Mouse (Mus musculus) c-Kit-positive CD71-positive TER-119-negative erythroid progenitor cells, embryonic 14.5 days (primary cell): ENCODE measurements at regions not wholly inside any gene's neighbourhood (a gene's known extent, or its start where the extent isn't known, plus 50 kb on each side); places are given as distances from the start of the nearest gene placed in this dataset.

Experiments used
- DNase-seq: peaks from one replicate; pipeline ENCODE4 v3.0.0-alpha.2; 2013; ENCODE audit warnings: low read depth

DNA sequence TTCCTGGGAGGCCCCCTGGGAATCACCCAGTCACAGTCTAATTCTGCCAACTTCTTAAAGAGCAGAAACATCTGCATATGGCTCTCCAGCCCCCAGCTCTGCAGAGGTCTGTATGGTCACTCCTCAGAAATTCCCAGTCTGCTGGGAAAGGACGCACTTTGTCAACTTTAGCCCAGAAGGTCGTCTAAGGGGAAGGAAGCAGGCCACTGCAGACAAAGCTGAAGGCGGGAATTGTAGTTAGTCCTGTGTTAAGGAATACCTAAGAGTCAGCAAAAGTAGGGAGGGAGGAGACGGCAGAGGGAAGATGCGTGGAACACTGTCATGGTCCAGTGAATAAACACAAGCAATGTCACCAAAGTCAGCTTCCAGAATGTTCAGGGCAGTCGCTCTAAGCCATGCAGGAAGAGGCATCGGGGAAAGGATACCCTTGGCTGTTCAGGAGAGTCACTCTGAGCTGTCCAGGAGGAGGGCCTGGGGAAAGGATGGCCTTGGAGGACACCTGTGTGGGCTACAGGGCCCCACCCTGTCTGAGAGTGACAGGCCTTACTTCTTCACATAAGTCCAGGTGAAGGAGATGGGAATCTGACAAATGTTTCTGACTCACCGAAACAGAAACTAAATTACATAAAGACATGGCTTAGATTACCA is 230.1 kb upstream of the Adgrl2 start:
- DNase-seq: no peak

DNA sequence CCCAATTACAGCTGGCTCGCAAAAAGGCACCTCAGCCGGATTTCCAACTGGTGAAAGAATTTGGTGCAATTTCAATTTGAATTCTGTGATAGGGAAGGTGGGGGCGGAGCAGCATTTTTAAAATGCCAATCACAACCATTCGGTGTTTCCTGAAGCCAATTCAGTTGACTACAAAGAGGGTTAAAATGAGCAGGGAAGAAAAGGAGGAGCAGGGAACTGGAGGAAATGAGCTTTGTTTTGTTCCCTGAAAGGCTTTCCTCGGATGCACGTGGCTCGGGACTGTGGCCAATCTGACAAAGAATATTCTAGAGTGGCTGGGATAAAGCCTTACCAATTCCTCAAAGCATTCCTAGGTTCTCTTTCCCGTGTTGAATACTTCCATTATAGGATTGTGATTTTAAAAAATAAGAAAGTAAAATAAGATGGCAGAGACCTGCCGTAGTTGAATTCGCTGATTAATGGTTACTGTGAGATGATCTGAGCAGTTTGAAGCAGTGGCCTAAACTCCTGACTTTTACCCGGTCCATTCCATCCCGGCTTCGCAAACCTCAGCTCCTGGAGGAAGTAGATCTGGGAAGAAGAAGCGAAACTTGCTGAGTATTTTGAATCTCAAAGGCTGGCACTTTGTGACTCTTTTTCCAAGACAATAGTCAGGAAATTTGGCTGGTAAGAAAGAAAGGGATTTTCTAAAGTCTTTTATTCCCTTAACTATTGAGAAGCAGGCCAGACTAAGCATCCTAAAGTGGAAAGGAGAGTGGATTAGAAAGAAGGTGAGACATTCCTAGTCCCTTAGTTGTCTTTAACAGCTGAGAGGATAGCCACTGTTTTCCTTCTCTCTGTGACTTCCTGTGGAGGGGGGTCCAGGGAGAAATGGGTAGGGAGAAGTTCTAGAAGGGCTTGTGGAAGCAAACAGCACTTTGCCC is 229.3 kb upstream of the Adgrl2 start:
- no peak for DNase-seq

DNA sequence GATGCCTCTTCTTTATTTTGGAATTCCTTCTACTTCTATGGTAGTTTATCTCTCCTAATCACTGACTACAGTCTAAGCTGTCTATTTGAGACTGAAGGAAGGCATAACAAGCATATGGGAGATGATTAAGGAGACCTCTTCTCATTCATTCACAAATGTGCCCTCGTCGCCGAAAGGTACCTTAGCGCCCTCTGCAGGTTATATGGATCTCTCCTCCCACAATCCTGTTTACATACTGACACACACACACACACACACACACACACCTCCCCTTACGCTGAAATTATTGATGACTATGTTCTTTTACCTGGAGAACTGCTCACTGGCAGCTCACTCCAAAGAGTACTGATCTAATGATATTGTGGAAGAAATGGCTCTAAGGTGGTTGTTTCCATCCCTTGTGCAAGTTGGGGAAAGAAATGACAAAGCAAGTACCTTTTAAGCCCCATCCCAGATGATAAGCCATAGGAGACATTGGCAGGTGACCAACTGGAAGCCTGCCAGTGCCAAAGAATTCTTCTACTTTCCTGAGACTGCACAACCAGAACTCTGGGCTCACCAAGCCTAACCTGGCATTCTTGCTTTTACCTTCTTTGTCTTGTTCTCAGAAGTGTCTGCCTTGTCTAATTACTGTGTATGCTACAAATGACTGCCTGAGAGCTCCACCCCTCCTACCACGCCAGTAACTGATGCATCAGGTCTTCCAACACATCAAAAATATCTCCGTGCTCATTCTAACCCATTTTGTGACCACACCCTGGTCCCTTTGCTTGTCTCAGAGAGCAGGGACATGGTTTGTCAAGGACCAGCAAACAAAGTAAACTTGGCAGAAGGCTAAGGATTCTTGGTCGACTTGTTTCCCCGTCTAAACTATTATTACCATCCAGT is 227.8 kb upstream of the Adgrl2 start:
- DNase-seq: no peak

DNA sequence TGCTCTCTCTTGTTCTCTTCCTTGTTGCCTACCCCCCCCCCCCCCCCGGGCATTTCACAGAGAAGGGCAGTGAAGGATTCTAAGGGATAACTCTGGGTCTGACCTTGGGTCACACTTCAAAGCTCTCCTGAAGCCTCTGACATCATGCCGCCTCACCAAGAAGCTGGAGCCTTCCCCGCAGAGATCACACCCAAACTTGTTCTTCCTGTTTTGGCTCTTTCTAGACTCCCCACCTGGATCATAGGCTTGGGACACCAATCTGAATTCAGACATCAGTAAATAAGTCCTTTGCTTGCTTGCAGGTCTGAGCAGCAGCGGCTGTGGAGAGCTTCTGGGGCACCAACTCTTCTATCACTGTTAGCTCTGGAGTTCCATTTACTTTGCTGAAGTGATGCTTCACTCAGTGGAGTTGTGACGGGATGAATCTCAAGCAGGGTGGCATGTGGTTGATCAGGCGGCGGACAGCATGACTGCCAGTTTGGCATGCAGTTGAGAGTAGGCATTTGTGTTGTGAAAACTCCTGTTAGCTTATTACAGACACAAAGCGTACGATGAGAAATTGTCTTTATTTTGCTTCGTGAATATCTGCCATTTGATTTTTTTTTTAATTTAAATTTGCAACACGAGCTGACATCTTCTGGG is 226.5 kb upstream of the Adgrl2 start:
- no peak for DNase-seq

DNA sequence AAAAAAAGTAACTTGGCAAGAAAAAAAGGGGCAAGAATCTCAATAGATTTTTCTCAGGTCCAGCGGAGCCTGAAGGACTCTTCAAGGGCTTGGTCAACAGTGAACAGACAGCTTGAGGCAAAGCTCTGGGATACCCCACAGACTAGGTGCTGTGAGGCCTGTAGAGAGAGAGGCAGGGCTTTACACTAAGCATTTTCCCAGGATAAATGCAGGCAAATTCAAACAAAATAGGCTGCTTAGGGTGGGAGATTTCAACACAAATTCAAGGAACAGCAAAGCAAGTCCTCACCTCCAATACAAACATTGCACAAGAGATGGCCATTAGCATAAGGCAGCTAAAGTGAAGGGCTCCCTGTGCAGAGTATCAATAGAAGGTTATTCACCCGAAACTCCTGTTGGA is 225.3 kb upstream of the Adgrl2 start:
- no peak for DNase-seq

DNA sequence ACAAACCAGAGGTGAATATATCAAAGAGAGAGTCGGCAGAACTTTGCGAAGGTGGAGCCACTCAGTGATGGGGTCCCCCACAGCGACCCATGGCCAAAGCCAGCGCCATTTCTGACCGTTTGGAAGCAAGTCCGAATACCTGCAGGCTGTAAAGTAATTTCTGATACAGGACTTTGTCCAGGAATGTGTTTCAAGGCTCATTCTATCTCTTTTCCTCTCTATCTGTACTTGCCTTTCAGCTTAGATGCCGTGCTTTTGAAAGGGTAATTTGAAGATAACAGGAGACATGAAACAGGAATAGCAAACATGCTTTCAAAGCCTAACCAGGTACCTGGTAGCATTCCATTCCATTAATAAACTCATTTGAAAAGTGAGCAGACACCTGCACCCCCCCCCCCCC is 221.6 kb upstream of the Adgrl2 start:
- DNase-seq: no peak

DNA sequence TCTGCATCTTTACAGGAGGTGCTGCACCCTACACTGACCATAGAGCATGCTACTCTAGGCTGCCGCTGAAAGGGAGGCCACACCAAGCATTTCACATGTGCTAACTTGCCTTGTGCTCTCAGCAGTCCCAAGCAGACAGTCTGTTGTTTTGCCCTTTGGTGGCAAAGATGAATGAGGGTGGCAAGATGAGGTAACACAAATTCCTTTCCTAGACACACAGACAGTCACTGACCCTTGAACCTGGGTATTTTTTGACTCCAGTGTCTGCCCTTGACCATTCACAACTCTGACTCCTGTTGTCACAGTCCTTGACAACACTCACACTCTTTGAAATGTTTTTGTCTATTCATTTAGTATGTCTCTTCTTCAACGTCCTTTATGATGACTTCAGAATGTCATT is 218.9 kb upstream of the Adgrl2 start:
- no peak for DNase-seq

DNA sequence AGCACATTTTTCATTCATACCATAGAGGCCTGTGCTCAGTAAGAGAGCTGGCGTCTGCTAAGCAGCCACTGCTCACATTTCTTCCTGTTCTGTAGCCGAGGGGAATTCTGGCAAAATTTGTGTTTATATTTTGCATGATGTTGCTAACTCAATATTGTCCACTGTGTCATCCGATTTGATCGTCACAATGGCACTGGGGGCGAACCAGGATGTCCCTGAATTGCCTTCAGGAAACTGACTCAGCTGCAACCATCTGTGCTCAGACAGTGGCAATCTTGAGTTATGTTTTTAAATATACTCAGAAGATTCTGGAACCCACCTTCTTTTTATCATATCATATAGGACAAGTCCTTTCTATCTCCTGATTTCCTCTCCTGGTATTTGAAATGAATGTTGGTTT is 213.1 kb upstream of the Adgrl2 start:
- no peak for DNase-seq

DNA sequence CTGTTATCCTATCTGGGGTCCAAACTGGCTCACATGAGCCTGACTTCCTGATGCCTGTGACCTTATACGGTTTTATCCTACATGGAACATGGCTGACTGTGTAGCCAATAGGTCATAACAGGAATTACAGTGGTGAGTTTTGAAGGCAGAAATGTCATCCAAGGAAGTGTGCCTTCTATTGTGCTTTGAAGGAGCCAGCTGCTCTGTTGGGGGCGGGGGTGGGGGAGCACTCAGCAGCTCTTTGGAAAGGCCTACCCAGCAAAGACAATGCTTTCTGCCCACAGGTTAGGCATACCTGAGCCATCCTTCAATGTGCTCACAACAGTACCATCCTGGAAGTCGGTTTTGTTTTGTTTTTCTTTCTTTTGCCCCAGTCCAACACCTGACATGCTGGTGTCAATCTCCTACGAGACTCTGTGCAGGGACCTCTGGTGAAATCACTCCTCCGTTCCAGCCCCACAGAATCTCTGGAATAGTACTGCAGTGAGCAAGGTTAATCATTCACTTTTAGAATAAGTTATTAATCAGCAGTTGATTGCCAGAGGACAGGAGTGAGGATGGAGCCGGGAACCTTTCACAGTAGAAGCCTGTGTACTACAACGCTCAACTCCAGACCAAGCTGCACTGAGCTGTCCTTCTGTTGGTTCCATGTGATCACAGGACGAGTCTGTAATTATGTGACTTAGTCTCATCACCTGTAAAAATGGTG is 206.3 kb upstream of the Adgrl2 start:
- no peak for DNase-seq

DNA sequence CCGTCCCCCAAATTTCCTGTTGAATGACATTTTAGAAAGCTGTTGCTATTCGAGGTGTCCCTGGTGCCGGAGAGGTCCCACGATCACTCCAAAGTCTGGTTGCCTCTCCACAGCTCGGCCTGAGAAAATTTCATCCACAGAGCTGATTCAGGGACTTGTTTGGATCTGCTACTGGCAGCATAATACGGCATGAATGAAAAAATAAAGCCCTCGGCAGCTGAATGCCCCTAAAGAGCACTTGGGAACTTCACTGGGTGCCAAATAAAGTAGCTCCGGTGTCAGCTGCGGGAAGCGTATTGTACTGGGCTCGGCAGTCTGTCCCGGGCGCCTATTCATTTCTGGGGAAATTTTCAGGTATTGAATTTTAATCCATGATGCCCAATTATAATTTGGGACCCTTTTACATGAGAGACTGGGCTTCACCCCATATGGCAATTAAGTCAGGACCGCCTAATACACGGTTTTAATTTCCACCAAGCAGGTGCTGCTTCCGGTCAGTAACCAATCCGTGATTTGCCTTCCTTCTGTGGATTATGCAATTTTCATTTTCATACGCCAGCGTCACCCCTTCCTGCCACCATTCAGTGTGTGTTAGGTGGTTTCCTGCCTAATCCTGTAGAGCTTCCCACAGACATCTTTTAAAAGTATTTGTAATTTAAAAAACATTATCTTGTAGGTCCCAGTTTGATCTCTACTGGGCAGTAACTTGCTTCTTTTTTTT is 200.7 kb upstream of the Adgrl2 start:
- no peak for DNase-seq

DNA sequence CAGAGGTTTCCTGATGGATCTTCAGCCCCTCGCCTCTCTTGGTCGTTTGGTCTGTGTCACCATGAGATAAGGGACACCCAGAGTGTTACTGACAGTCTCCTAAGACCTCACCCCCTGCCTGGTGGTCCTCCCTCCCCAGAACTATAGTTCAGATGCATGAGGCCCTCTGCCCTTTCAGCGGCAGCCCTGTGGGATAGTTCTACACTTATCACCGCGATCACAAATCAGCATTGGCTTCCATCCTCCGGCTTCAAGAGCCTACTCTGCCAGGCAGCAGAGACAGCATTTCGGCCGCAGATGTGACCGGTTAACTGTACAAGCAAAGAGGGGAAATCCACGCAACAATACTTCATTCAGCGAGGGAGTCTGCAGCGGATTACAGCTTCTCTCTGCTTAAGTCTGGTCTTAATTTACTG is 193.8 kb upstream of the Adgrl2 start:
- no peak for DNase-seq

DNA sequence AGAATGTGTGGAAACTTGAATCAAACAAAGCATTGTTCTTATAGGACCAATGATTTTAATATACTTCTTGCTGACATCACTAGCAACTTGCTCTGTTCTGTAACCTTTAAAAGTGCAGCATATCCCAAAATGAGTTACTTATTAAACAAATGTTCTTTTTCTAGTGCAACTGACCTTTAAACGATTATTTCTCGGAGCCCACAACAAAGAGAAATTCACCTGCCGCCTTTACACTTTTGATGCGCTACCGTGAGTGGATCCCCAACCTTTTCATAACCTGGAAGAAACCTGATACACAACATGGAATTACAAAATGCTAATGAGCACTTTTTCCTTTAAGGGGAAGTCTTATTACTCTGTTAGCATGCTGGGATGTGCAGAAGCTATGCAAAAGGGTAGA is 191.7 kb upstream of the Adgrl2 start:
- no peak for DNase-seq

DNA sequence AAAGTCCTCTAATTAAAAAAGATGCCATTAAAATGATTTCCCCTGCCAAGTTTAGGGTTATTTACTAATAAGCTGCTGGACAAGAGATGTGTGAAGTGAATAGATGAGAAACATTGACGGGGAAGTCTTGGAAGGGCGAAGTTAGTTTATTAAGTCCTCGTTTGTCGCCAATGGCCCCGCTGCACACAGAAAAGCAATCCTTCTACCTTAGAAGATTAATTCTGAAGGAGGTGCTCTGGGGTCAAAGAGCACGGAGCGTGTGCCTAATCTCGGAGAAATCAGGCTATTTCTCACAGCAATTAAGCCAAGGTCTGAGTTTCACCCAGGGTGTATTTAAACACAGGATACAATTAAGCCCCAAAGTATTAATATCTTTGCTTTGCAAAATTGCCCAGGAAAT is 189.8 kb upstream of the Adgrl2 start:
- no peak for DNase-seq

DNA sequence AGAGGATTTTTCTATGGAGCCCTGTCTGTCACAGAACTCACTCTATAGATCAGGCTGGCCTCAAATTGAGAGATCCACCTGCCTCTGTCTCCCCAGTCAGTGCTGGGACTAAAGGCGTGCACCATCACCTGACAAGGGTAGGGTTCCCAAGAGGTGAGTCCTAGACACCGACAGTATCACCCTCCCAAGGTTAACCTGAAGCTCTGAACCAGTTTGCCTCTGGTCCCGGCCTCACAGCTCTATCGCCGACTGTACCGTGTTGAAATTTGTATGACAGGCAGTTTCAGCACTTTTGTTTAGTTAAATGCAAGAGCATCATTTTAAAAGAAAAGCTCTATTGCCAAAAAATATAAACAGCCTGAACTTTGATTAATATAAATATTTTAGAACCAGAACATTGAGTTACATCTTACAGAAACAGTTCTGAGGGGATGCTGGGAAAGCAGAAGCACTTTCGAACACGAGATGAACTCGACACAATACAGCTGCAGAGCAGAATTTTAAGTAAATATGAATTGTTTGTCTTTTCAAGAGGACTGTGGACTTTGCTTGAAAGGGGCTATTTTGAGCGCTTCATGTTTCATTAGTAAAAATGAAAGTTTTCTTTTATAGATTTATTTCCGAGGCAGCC is 189.2 kb upstream of the Adgrl2 start:
- no peak for DNase-seq

DNA sequence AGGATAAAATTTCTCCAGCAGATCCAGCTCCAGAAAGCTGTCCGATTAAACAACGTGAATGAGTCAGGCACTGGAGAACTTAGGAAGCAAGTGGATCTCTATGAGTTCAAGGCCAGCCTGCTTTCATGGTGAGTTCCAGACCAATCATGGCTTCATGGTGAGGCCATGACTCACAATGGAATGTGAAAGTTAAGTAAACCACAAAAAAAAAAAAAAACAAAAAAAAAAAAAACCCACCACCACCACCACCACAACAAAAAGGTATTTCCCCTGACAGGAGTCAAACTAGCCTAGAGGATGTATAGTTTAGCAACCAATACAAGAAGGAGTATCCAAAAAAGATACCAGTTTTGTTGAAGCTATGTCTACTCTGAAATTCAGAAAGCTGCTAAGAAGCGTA is 188.5 kb upstream of the Adgrl2 start:
- DNase-seq: no peak

DNA sequence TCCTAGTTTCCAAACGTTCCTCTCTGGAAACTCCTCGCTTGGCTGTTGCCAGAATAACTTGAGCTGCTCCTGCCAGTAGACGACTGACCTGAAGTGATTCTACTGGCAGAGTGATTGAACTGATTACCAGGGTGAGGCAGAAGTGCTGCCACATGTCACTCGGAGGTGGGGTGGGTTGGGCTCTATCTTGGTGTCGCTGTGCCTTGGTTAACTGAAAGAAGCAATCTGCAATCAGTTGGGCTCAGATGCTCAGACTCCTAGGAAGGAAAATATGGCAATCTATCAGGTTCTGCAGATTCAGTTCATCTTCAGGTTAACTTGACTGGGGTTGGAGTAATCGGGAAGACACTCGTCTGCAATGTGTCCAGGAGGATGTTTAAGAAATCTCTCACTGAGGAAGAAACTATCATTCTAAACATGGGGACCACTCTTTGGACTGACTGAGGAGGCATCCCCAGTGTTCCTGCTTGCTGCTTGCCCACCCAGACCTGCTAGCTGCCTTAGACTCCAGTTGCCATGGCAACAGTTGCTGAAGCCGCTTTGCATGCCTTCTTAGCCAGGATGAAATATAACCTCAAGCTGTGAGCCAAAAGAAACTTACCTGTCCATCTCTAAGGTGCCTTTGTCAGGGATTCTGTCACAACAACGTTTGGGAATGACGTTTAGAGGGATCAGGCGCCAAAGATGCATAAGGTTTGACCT is 184.5 kb upstream of the Adgrl2 start:
- no peak for DNase-seq

DNA sequence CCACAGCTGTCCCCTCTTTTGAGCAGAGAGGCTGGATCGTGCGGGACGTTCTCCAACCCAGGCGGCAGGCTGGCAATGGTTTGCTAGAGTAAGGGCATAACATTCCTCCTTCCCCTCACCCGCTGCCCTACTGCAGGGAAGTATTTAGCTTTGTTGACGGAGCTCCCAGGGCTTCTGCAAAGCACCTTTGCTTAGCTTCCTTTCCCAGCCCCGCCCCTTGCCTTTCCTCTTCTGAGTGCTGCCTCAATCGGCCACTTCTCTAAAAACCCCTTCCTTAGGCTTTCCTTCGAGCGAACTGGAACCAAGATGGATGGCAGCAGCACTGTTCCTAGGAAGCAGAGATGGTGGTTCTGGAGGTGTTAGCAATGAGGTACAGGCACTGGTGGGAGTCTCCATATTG is 183.2 kb upstream of the Adgrl2 start:
- no peak for DNase-seq

DNA sequence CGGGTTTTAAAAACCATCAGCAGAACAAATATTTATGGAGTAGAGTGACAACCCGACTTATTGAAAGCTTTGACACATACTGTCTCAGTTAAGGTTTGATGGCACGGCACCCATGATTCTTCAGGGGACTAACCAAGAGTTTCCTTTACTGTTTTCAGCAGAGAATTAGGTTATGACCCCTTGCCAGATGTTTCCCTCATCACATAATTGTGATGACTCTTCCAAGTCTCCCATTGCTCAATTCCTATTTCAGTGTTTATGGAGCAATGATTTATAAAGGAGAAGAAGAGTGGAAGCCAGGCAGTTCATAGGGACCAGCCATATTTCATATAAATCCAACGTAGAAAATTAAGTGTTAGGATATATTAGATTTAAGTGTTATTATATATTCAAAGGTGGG is 181.4 kb upstream of the Adgrl2 start:
- DNase-seq: no peak

DNA sequence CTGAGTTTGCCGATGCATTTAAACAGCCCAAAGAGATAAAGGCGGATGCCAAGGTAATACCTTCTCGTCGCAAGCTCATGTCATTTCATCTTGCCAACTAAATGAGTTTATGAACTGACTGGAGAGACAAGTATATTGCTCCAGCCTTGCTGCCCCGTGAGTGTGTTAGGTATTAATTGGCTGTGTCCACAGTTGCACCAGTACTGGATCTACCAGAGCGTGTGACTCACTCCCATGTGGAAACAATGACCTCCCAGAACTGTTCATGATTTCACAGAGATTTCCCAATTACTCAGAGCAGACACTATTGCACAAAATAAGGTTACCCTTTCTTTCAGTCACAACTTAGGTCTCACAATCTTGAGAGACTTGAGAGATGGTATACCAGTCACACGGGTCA is 179.8 kb upstream of the Adgrl2 start:
- DNase-seq: no peak

DNA sequence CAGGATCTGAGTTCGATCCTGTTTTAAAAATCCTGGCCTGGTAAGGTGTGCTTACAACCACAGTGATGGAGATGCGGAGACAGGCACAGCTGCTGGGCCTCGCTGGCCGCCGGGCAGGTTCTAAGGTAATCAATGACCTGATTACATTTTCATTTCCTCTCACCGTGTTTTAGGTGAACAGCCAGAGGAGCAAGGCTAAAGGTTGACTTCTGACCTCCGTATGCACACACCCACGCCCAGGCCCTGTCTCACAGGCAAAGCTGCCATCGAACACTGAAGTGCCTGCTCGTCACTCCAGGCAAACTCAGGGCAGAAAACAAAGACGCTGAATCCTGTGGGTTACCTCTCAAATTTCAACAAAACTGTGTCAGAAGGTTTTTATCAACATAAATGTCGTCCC is 179.1 kb upstream of the Adgrl2 start:
- no peak for DNase-seq
